Mouse (Mus musculus) embryonic facial prominence, embryonic 14.5 days (tissue): ENCODE data around the gene Fbxo41. TPM values are rescaled to one million over a fixed set of nuclear protein-coding genes. Genes with fewer than 3 reads are reported as not detected.
A peak's percentile ranks its signal among the peaks of the same experiment; 100 is the strongest.

Experiments used
- ATAC-seq: fragments of 200-750 bp; cut with Nextera tagmentation; 2 replicates; pipeline ENCODE4 v1.8.0; 2017; ENCODE audit warnings: low read depth, moderate number of reproducible peaks, moderate TSS enrichment
- DNase-seq: peaks from one replicate; pipeline ENCODE4 v3.0.0-alpha.2; 2015; ENCODE audit warnings: low spot score
- H3K27ac ChIP-seq: fragments of 300-500 bp; sonication (generic); replicated peaks from 2 replicates; pipeline ENCODE4 v1.5.1; 2014; ENCODE audit warnings: low read depth, mild to moderate bottlenecking, low read length, moderate library complexity
- H3K27me3 ChIP-seq: fragments of 300-500 bp; sonication (generic); replicated peaks from 2 replicates; pipeline ENCODE4 v1.6.1; 2014; ENCODE audit warnings: low read length; ENCODE audit not compliant: control insufficient read depth, insufficient read depth
- H3K36me3 ChIP-seq: fragments of 300-500 bp; sonication (generic); 2 replicates; pipeline ENCODE4 v1.6.1; 2014; ENCODE audit warnings: low read length, mixed read lengths; ENCODE audit not compliant: control insufficient read depth, insufficient read depth
- H3K4me1 ChIP-seq: fragments of 300-500 bp; sonication (generic); 2 replicates; pipeline ENCODE4 v1.6.1; 2014; ENCODE audit warnings: antibody characterized with exemption, low read length; ENCODE audit not compliant: control insufficient read depth, insufficient read depth
- H3K4me2 ChIP-seq: fragments of 300-500 bp; sonication (generic); 2 replicates; pipeline ENCODE4 v1.6.1; 2014; ENCODE audit warnings: low read depth, mild to moderate bottlenecking, low read length, moderate library complexity, mixed read lengths
- H3K4me3 ChIP-seq: fragments of 300-500 bp; sonication (generic); 2 replicates; pipeline ENCODE4 v1.5.1; 2014; ENCODE audit warnings: low read depth, mild to moderate bottlenecking, low read length
- H3K9ac ChIP-seq: fragments of 300-500 bp; sonication (generic); 2 replicates; pipeline ENCODE4 v1.6.1; 2014; ENCODE audit warnings: low read depth, mild to moderate bottlenecking, low read length, moderate library complexity, mixed read lengths
- H3K9me3 ChIP-seq: fragments of 300-500 bp; sonication (generic); 2 replicates; pipeline ENCODE4 v1.6.1; 2016; ENCODE audit warnings: low read length; ENCODE audit not compliant: control insufficient read depth
- WGBS: fragments of 180-500 bp; shearing (Covaris S2); extraction: QIAGEN DNeasy Blood & Tissue Kit; methylation state at CpG from one replicate; pipeline ENCODE4 v1.1.7; 2014; 5-methylcytosine and 5-hydroxymethylcytosine counted together
- polyA plus RNA-seq: library from polyadenylated mRNA; unstranded; fragments of >200 nt; fragmentation: Nextera tagmentation; extraction: Ambion mirVana; gene quantifications from 2 replicates; pipeline ENCODE4 v1.2.1, GENCODE M21; 2014

Fbxo41 gene
- 0.46 and 0.49 TPM in 2 replicates for polyA plus RNA-seq

- H3K4me1 ChIP-seq, result no peaks in the 10 kb centered on the region
- H3K27ac ChIP-seq, result no peak within 1 kb of the TSS
- H3K36me3 ChIP-seq, result no peaks in the 10 kb centered on the region
- peaks cover 8% of the 10 kb centered on the region; the same call in 1 of the 2 replicates for H3K27me3 ChIP-seq
- peak within 1 kb of the TSS; percentile 95 for H3K4me2 ChIP-seq
- DNase-seq (peak; percentile 48), ATAC-seq (peak; percentile 89)
- WGBS, result no CpG with 5 or more reads among the region's 22 CpGs
- no peaks in the 10 kb centered on the region for H3K9me3 ChIP-seq
- H3K9ac ChIP-seq, result peak within 1 kb of the TSS; percentile 70
- peak within 1 kb of the TSS; percentile 73 for H3K4me3 ChIP-seq
These were observed at the start of gene Fbxo41 for GRCm38 (mm10) chr6:85502911-85503250. Gene Fbxo41 (minus strand): TSS chr6:85502994.

GRCm38 (mm10) chr6:85547642-85548041 is 44.8 kb upstream of the Fbxo41 start:
- Histone ChIP-seq H3K4me1 (peaks cover 2% of the 10 kb centered on the region; the same call in 1 of the 2 replicates), H3K9me3 (no peaks in the 10 kb centered on the region), H3K27ac (no peak overlapping the region), H3K27me3 (no peaks in the 10 kb centered on the region), H3K4me2 (no peak overlapping the region), H3K4me3 (no peak overlapping the region), H3K36me3 (no peaks in the 10 kb centered on the region), H3K9ac (no peak overlapping the region)
- 77% methylated on average over 5 of the region's 5 CpGs for WGBS
- no peak for ATAC-seq
- no peak for DNase-seq

GRCm38 (mm10) chr6:85544251-85544881 is 41.6 kb upstream of the Fbxo41 start:
- no peak overlapping the region for H3K4me3 ChIP-seq
- peaks cover 2% of the 10 kb centered on the region; the same call in 1 of the 2 replicates for H3K4me1 ChIP-seq
- H3K9ac ChIP-seq, result no peak overlapping the region
- DNase-seq (peak; percentile 48), ATAC-seq (no peak)
- WGBS, result 36% methylated on average over 13 of the region's 13 CpGs
- H3K36me3 ChIP-seq, result no peaks in the 10 kb centered on the region
- no peak overlapping the region; the same call in 1 of the 2 replicates for H3K4me2 ChIP-seq
- no peaks in the 10 kb centered on the region for H3K27me3 ChIP-seq
- H3K9me3 ChIP-seq, result no peaks in the 10 kb centered on the region
- no peak overlapping the region for H3K27ac ChIP-seq

GRCm38 (mm10) chr6:85543351-85544175 is 40.8 kb upstream of the Fbxo41 start:
- no peak overlapping the region for H3K4me2 ChIP-seq
- H3K27ac ChIP-seq, result no peak overlapping the region
- ATAC-seq (no peak), DNase-seq (no peak)
- H3K36me3 ChIP-seq, result no peaks in the 10 kb centered on the region
- H3K4me3 ChIP-seq, result no peak overlapping the region
- H3K4me1 ChIP-seq, result peaks cover 2% of the 10 kb centered on the region; the same call in 1 of the 2 replicates
- H3K27me3 ChIP-seq, result no peaks in the 10 kb centered on the region
- no peak overlapping the region for H3K9ac ChIP-seq
- no peaks in the 10 kb centered on the region for H3K9me3 ChIP-seq
- WGBS, result 72% methylated on average over 10 of the region's 10 CpGs

- no peak overlapping the region for H3K4me2 ChIP-seq
- no peak overlapping the region for H3K9ac ChIP-seq
- DNase-seq, result no peak
- no peaks in the 10 kb centered on the region for H3K36me3 ChIP-seq
- no peak overlapping the region for H3K4me3 ChIP-seq
- ATAC-seq, result no peak
- H3K27me3 ChIP-seq, result no peaks in the 10 kb centered on the region
- H3K4me1 ChIP-seq, result no peaks in the 10 kb centered on the region
- WGBS, result 67% methylated on average over 2 of the region's 2 CpGs
- H3K27ac ChIP-seq, result no peak overlapping the region
- H3K9me3 ChIP-seq, result no peaks in the 10 kb centered on the region
These were observed 20.0 kb upstream of the Fbxo41 start for GRCm38 (mm10) chr6:85522825-85523224.

- Histone ChIP-seq H3K9me3 (no peaks in the 10 kb centered on the region), H3K36me3 (no peaks in the 10 kb centered on the region), H3K9ac (no peak overlapping the region), H3K27me3 (no peaks in the 10 kb centered on the region), H3K27ac (no peak overlapping the region), H3K4me1 (no peaks in the 10 kb centered on the region), H3K4me3 (no peak overlapping the region), H3K4me2 (no peak overlapping the region)
- ATAC-seq (no peak), DNase-seq (no peak)
- WGBS, result 85% methylated on average over 5 of the region's 5 CpGs
These were observed 19.2 kb upstream of the Fbxo41 start for GRCm38 (mm10) chr6:85522026-85522425.

DNA sequence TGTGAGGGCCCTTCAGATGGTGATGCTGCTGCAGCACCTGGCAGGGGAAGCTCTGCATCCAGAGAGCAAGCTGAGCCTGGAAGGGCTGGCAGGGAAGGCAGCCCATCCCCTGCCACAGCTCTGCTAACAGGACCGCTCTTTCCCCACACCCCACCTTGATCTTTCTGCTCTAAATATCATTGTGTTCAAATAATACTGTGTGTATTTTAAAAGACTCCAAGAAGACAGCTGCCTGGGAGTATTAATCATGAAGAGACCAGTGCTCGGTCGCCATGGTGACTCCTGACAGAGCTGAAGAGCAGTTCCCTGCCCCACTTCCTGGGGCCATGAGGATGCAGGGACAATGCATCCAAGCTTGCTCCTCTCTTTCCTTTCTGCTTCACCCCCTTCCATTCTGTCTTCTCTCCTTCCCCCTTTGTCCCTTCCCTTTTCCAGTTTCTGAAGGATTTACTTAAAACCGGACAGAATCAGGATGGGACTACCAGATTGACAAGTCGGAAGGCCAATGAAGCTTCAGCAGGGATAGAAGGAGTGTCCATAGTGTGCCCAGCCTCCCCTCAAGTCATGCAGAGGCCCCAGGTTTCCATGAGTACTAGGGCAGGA is 15.4 kb upstream of the Fbxo41 start:
- Histone ChIP-seq H3K4me1 (peaks cover 7% of the 10 kb centered on the region; the same call in 1 of the 2 replicates), H3K27me3 (peaks cover 32% of the 10 kb centered on the region), H3K9ac (no peak overlapping the region), H3K4me3 (no peak overlapping the region), H3K4me2 (no peak overlapping the region), H3K9me3 (no peaks in the 10 kb centered on the region), H3K36me3 (no peaks in the 10 kb centered on the region), H3K27ac (no peak overlapping the region)
- 53% methylated on average over 5 of the region's 5 CpGs for WGBS
- no peak for DNase-seq
- ATAC-seq, result no peak

DNA sequence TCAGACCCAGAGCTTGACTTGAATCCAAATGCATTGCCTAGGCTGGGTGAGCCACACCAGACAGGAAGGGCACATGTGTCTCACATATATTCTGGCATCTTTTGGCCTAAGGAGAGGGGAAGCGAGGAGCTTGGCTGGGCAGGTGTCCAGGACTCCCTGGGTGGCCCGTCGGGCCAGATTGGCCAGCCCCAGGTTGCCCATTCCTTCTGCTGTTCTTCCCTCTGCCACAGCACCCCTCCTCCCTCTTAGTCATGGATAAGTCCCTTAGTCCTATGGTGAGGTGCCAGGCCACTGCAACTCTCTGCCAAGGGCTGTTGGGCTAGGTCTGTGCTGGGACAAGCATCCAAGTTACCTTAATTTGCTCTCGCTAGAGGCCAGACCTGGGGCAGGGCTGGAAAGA is 13.1 kb upstream of the Fbxo41 start:
- Histone ChIP-seq H3K27me3 (peaks cover 55% of the 10 kb centered on the region), H3K9me3 (no peaks in the 10 kb centered on the region), H3K4me1 (peaks cover 14% of the 10 kb centered on the region; the same call in 1 of the 2 replicates), H3K9ac (no peak overlapping the region), H3K36me3 (no peaks in the 10 kb centered on the region), H3K4me2 (no peak overlapping the region), H3K4me3 (no peak overlapping the region), H3K27ac (no peak overlapping the region)
- ATAC-seq, result no peak
- 67% methylated on average over 4 of the region's 4 CpGs for WGBS
- no peak for DNase-seq
